Mouse (Mus musculus): ENCODE measurements around the gene Sorcs2. TPM values are rescaled to one million over a fixed set of nuclear protein-coding genes. Genes with fewer than 3 reads are reported as not detected.

The Sorcs2 gene
- polyA plus RNA-seq, 1 experiment from 2014 or later, result 3.5 TPM

DNA sequence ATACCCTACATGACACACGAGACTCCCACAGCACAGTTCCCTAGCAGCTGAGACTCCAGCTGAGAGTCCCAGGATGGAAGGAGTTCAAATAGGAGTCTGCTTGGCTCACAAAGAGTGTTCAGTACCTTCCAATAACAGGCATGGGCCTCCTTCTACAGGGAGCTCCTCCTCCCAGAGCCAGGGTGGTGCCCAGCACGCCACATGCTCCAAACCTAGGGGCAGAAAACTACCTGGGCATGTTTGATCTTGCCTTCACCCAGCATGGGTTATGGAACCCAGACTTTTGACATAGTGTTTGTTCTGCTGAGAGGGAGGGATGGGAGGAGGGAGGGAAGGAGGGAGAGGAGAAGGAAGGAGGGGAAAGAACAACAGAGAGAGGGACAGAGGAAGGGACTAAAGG lies 62.3 kb downstream of the Sorcs2 start:
- TF ChIP-seq CTCF (IDR thresholded peaks at IDR 0.05; ENCODE audit: low read depth), result no peak
- no peaks in the 10 kb centered on the region for H3K9me3 ChIP-seq (ENCODE audit: control insufficient read depth)
- H3K36me3 ChIP-seq (ENCODE audit: control insufficient read depth, insufficient read depth), result no peaks in the 10 kb centered on the region
- H3K27ac ChIP-seq (ENCODE audit: low read depth, low read length), result no peak overlapping the region
- ATAC-seq, result no peak
- H3K4me2 ChIP-seq (replicated peaks; ENCODE audit: low read depth), result no peak overlapping the region
- H3K4me3 ChIP-seq (ENCODE audit: low read depth, low read length), result no peak overlapping the region
- H3K4me1 ChIP-seq (replicated peaks; ENCODE audit: control insufficient read depth, insufficient read depth, low read length), result no peaks in the 10 kb centered on the region
- H3K27me3 ChIP-seq (replicated peaks; ENCODE audit: control insufficient read depth, insufficient read depth, low read length), result no peaks in the 10 kb centered on the region
- WGBS, result 82% methylated on average over 2 of the region's 2 CpGs
- H3K9ac ChIP-seq (ENCODE audit: low read depth, low read length), result no peak overlapping the region

DNA sequence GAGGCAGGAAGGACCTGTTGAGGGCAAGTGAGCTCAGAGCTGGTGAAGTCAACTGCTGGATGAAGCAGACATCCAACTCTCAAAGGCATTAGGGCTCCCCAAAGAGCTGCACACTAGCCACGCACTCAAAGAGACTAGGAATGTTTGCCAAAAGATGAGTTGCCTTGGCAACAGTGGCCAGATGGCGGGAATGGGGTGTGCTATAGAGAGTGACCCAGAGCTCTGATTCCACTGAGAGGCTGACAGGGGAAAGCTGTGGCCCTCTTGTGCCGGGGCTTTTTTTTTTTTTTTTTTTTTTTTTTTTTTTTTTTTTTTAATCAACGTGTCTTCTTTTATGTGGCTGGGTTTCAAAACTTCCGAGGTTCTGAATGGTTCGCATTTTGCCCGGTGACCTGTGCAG lies 63.7 kb downstream of the Sorcs2 start:
- Histone ChIP-seq H3K4me2 (replicated peaks; ENCODE audit: low read depth) (no peak overlapping the region), H3K36me3 (ENCODE audit: control insufficient read depth, insufficient read depth) (no peaks in the 10 kb centered on the region), H3K27me3 (replicated peaks; ENCODE audit: control insufficient read depth, insufficient read depth, low read length) (no peaks in the 10 kb centered on the region), H3K27ac (ENCODE audit: low read depth, low read length) (no peak overlapping the region), H3K4me3 (ENCODE audit: low read depth, low read length) (no peak overlapping the region), H3K4me1 (replicated peaks; ENCODE audit: control insufficient read depth, insufficient read depth, low read length) (no peaks in the 10 kb centered on the region), H3K9me3 (ENCODE audit: control insufficient read depth) (no peaks in the 10 kb centered on the region), H3K9ac (ENCODE audit: low read depth, low read length) (no peak overlapping the region)
- 63% methylated on average over 7 of the region's 7 CpGs for WGBS
- TF ChIP-seq CTCF (IDR thresholded peaks at IDR 0.05; ENCODE audit: low read depth), result no peak
- ATAC-seq, result no peak

DNA sequence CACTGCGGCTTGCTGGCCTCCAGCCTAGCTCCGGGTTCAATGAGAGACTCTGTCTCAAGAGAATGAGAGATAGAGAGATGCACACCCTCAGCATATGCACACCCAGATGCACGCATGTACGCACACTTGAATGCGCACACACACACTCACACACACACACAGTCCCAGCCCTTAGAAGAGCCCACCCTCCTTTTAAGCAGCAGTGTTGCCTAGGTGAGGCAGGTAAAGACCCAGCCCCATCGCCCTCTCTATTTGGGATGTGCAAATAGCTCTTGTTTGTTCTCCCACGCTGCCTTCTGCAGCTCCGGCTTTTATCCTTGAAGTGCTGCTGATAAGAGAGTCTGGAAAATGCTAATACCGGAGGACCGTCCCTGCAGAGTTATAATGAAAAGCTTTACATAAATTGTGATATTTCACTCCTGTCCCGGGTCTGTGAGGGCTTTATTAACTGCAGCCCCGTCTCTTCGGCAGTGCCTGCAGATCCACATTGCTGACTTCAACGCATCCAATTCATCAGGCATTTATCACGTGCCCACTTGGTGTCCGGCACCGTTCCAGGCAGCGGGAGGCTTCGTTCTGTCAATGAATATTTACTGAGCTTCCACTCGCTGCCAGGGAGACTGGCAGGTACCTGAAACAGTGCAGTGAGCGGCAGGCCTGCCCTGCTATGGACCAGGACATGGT lies 67.3 kb downstream of the Sorcs2 start:
- ATAC-seq, result no peak
- H3K36me3 ChIP-seq (ENCODE audit: control insufficient read depth, insufficient read depth), result no peaks in the 10 kb centered on the region

DNA sequence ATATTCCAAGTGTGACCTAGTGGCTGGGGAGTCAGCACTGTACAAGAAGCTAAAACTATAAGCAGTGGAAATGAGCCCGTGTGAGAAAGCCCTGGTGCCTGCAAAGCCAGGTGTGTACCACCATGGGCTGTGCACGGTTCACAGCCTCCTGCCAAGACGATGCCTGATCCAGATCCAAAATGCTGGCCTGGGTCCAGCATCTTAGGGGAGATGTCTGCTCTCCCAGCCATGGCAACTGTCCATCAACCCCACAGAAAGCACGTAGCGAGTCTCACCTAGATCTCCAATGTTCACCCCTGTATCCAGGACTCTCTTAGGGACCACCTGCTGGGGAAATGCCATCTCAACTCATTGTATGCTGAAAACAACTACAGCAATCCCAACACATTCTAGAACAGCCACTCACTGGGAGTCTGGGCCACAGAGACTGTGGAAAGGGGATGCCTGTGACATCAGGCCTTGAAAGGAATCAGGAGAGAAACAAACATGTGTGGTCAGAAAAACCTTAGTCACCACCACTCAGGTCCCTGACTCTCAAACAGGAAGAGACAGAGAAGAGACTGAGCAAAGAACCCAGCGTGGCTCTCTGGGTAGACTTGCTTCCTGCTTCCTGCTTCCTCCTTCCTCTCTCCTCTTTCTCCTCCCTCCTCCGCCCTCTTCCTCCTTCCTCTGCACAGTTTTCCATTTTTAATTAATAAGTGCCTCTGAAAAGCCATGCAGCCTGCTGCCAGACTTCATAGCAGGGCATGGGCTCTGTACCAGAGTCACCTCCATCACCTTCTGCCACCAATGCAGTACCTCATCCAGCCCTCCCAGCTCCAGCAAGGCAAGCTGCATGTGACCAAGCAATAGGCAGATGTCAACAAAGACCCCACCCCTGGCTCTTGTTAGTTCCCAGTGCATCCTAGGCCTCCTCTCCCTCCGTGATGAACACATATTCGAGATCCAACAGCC lies 71.6 kb downstream of the Sorcs2 start:
- Histone ChIP-seq H3K36me3 (ENCODE audit: control insufficient read depth, insufficient read depth) (no peaks in the 10 kb centered on the region), H3K4me2 (replicated peaks; ENCODE audit: low read depth) (no peak overlapping the region), H3K27ac (ENCODE audit: low read depth, low read length) (no peak overlapping the region), H3K4me1 (replicated peaks; ENCODE audit: control insufficient read depth, insufficient read depth, low read length) (no peaks in the 10 kb centered on the region), H3K9me3 (ENCODE audit: control insufficient read depth) (no peaks in the 10 kb centered on the region), H3K4me3 (ENCODE audit: low read depth, low read length) (no peak overlapping the region), H3K9ac (ENCODE audit: low read depth, low read length) (no peak overlapping the region), H3K27me3 (replicated peaks; ENCODE audit: control insufficient read depth, insufficient read depth, low read length) (no peaks in the 10 kb centered on the region)
- TF ChIP-seq CTCF (IDR thresholded peaks at IDR 0.05; ENCODE audit: low read depth), result no peak
- 82% methylated on average over 9 of the region's 9 CpGs for WGBS
- no peak for ATAC-seq

More for the DNA sequence above, 67.3 kb downstream of the Sorcs2 start:
- no peaks in the 10 kb centered on the region for H3K4me1 ChIP-seq (replicated peaks; ENCODE audit: control insufficient read depth, insufficient read depth, low read length)
- no peak overlapping the region for H3K9ac ChIP-seq (ENCODE audit: low read depth, low read length)
- no peak overlapping the region for H3K4me2 ChIP-seq (replicated peaks; ENCODE audit: low read depth)
- H3K27me3 ChIP-seq (replicated peaks; ENCODE audit: control insufficient read depth, insufficient read depth, low read length), result no peaks in the 10 kb centered on the region
- no peak overlapping the region for H3K27ac ChIP-seq (ENCODE audit: low read depth, low read length)
- H3K9me3 ChIP-seq (ENCODE audit: control insufficient read depth), result no peaks in the 10 kb centered on the region
- H3K4me3 ChIP-seq (ENCODE audit: low read depth, low read length), result no peak overlapping the region
- 30% methylated on average over 21 of the region's 21 CpGs for WGBS
- no peak for TF ChIP-seq CTCF (IDR thresholded peaks at IDR 0.05; ENCODE audit: low read depth)

DNA sequence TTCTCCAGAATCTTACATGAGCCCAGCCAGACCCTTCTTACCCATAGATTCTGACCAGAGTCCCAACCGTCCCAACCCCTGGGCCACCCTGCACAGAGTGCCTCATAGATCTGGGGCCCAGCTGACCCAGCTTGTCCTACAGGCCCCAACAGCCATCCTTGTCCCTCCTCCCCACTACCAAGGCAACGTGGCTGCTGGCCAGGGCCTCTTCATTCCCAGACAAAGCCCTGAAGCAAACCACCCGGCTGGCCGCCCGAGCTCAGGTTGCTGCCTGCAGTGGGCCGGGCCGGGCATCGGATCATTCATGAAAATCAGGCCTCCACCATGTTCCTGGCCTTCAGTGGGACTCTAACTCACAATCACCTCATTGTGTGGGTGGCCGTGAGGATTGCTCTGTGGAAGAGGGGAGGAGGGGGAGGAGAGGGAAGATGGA lies 73.8 kb downstream of the Sorcs2 start:
- Histone ChIP-seq H3K9ac (ENCODE audit: low read depth, low read length) (no peak overlapping the region), H3K27me3 (replicated peaks; ENCODE audit: control insufficient read depth, insufficient read depth, low read length) (no peaks in the 10 kb centered on the region), H3K9me3 (ENCODE audit: control insufficient read depth) (no peaks in the 10 kb centered on the region), H3K27ac (ENCODE audit: low read depth, low read length) (no peak overlapping the region), H3K4me2 (replicated peaks; ENCODE audit: low read depth) (no peak overlapping the region), H3K4me1 (replicated peaks; ENCODE audit: control insufficient read depth, insufficient read depth, low read length) (no peaks in the 10 kb centered on the region), H3K4me3 (ENCODE audit: low read depth, low read length) (no peak overlapping the region), H3K36me3 (ENCODE audit: control insufficient read depth, insufficient read depth) (no peaks in the 10 kb centered on the region)
- 57% methylated on average over 9 of the region's 9 CpGs for WGBS
- TF ChIP-seq CTCF (IDR thresholded peaks at IDR 0.05; ENCODE audit: low read depth), result no peak
- ATAC-seq, result no peak

DNA sequence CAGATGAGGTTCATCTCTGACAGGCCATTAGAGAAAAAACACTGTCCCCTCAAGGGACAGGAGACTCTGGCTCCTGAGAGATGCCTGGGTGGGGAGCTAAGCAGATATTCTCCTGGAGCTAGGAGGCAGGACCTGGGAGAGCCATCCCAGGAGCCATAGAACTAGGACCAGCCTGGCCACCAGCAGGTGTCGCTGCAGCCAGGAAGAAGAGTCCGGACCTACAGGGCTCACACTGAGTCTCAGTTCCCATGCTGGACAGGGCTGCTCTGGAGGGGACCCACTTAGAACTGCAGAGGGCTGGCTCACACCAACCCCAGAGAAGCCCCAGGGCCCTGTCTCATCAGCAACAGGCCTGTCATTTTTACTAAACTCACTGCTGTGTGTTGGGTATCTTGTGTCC lies 74.4 kb downstream of the Sorcs2 start:
- no peak overlapping the region for H3K9ac ChIP-seq (ENCODE audit: low read depth, low read length)
- WGBS, result 4% methylated on average over 2 of the region's 2 CpGs
- H3K27me3 ChIP-seq (replicated peaks; ENCODE audit: control insufficient read depth, insufficient read depth, low read length), result no peaks in the 10 kb centered on the region
- no peak overlapping the region for H3K27ac ChIP-seq (ENCODE audit: low read depth, low read length)
- H3K9me3 ChIP-seq (ENCODE audit: control insufficient read depth), result no peaks in the 10 kb centered on the region
- H3K4me3 ChIP-seq (ENCODE audit: low read depth, low read length), result no peak overlapping the region
- no peak overlapping the region for H3K4me2 ChIP-seq (replicated peaks; ENCODE audit: low read depth)
- no peaks in the 10 kb centered on the region for H3K36me3 ChIP-seq (ENCODE audit: control insufficient read depth, insufficient read depth)
- ATAC-seq, result peak; percentile 62; the same call in 1 of the 2 replicates
- TF ChIP-seq CTCF (IDR thresholded peaks at IDR 0.05; ENCODE audit: low read depth), result peak; percentile 93
- no peaks in the 10 kb centered on the region for H3K4me1 ChIP-seq (replicated peaks; ENCODE audit: control insufficient read depth, insufficient read depth, low read length)

All from intestine, postnatal 0 days (tissue).